Mouse (Mus musculus) cerebellum, adult 9-11 months (tissue): Measurements from ENCODE around the gene Atoh7.
A peak's percentile ranks its signal among the peaks of the same experiment; 100 is the strongest.
"Not testable (repeated sequence)": the region's sequence is repeated elsewhere in the genome, so short reads cannot be mapped to it uniquely, and the experiment has no call there.

Experiments used
- DNase-seq: peaks from one replicate; pipeline ENCODE4 v3.0.0; 2022

The Atoh7 gene

DNA sequence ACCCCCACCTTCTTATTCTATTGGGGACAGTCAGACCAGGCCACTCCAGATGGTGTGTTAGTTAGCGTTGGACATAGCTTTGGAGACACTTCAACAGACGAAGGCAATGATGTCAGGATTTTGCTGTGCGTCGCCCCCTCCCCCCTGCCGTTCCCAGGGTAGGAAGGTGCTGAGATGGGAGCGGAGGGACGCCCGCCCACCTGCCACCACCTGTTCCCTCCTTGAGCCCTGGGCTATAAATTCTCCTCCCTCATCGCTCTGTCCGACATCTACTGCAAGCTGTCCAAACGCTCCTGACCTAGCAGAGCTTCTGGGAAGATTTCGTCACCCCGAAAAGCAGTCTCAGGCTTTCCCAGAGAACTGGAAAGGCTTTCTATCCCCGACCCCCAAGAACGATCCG is at the start of gene Atoh7:
Gene Atoh7 (plus strand): TSS at position 131 of the 400 bp plus-strand sequence.
- DNase-seq, result peak; percentile 95

DNA sequence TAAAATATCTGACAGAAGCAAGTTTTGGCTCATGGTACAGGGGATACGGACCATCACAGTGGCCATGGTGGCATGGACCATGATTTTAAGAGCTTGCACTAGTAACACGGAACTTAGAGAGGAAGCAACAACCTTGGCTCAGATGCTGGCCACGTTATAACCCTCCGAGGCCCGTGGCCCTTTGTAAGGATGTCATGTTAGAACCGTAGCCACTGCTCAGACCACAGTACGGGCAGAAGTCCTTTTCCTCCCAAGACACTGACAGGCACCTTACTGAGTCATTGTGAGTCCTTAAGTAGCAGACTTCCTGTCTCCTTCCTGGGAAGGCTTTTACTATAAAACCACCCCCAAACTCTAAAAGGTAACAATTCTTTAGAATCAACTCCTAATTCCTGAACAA is 48.2 kb upstream of the Atoh7 start:
- no peak for DNase-seq

DNA sequence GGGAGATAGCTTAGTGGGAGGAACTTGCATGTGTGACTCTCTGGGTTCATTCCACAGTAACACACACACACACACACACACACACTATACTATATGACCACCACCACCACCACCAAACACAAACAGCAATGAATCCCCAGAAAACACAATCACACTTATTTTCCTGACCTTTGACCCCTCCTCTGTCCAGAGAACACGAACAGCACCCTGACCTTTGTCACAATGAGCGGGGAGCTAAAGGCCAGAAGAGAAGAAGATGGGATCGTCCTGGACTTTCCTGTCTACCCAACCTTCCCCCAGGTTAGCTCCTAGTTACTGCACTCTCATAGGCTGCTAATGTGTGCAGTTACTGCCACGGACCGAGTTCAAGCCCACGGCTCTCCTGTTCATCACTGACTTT is 47.4 kb upstream of the Atoh7 start:
- DNase-seq, result no peak

DNA sequence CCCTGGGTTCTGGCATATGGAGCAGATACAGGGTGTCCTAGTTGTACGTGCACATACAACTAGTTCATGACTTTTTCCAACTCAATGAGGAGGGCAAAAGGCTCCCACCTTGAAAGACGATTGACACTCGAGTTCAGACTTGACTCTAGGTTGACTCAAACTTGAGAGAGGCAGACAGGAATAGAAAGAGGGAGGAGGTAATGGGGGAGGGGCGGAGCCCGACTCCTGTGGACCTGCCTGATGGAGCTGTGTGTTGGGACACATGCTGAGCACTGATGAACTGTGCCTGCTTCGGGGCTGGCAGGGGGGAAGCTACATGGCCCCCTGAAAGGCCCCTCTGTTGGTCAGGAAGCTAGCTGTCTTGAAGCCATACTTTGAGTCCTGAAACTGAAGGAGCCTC is 46.4 kb upstream of the Atoh7 start:
- DNase-seq, result no peak

DNA sequence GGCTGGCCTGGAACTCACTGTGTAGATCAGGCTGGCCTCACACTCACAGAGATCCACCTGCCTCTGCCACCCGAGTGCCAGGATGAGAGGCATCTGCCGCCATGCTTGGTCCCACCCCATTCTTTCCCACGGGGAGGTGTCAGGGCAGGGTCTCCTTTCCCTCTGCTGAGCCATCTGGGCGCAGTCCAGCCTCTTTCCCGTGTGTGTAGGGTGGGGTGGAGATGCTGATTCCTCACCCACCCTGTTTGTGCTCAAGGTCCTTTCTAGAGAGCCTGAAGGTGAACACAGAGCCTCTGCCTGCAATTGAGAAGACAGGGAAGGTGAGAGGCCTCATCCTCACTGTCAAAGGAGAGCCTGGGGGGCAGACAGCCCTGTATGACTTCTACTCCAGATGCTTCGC is 45.4 kb upstream of the Atoh7 start:
- not testable (repeated sequence) for DNase-seq

DNA sequence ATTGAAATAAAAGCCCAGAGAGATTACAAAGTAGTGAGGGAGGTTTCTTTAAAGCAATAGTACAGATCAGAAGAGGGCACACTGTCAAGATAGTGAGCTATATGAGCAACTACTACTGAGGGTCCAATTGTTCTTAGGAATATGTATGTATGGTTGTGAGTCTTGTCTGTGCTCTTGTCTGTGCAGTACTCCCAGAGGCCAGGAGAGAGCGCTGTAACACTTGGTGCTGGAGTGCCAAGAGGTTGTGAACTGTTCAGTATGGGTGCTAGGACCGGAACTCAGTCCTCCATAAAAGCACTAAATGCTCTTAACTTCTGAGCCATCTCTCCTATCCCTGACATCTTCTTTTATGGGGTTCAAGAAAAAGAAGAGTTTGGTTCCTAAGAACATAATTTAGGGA is 44.9 kb upstream of the Atoh7 start:
- DNase-seq, result no peak

DNA sequence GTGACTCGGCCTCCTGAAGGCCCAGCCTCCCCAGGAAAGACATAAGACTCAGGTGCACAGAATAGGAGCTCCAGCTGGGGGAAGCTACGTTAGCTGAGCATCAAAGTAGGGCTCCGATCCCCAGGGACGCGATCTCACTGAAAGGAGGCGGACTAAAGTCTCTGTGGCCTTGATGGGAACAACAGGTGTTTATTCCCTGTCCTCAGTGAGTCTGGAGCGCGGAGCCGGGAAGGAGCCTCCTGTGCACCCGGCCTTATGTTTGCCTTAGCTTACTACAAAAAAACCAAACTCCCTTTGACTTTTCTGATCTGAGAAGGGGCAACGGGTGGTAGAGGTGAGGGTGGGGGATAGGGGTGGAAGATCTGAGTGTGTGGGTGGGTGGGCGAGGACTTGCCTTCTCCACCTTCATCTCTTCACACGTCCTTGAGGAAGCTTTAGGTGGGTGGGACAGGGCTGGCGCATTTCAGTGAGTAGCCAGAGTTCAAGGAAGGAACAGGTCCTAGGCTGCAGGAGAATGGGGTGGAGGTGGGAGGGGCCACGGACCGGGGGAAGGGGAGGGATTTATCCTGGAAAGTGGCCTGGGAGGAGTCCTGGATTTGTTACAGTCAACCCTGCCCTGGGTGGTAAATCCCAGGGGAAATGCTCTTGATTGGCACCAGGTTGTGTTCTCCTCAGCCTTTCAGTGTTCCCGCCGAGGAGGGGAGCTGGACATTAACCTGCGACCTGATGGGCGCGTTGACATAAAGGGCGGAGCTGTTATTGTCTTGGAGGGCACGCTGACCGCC is 42.3 kb upstream of the Atoh7 start:
- no peak for DNase-seq

DNA sequence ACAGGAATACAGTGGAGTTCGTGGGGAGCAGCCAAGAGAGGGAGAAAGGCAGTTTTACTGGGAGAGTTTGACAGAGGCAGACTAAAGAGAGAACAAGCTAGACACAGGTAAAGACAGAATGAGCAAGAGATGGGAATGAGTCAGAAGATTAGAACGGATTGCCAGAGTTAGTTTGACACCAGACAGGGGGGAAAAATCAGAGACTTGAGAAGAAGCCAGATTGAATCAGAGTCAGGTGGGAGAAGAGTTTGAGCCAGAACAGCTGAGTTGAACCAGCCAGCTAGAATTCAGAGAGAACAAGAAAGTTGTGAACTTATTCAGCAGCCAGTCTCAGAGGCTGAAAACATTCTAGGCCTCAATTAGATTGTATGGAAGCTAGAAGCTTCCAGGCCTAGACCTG is 39.6 kb upstream of the Atoh7 start, which contains the start of gene Pbld1:
Gene Pbld1 (plus strand): TSS at position 301 of the 400 bp plus-strand sequence.
- DNase-seq, result no peak

DNA sequence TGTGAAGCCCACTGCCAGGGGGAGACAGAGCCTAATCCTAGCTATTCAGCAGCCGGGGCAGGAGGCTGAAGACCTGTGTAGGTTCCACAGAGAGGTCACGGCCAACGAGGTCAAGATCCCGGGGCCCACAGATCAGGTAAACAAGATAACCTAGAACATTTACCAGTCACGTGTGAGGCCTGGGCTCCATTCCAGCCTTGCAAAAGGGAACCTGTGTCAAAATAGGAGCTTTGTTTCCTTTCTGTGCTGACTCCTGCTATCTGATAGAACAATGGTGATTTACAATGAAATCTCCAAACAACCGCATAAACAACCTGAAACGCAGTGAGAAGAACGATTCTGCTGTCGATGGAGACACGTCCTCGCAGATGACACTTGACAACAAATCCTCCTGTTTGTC is 39.0 kb upstream of the Atoh7 start:
- no peak for DNase-seq

DNA sequence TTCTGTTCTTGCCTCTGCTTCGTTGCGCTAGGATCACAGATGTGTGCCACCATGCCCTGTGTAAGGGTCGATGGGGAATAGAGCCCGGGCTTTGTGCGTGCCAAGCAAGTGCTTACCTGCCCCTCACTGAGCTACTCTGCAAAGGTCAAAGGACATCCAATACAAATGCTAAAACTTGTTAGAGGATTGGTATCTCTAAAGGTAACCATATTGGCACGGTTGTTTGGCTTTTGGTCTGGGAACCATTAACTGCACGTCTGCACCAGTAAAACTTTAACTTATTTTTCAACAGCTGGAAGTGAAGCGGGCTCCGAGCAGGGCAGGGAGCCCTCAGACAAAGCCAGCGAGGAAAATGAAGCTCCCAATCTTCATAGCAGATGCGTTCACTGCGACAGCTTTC is 38.2 kb upstream of the Atoh7 start:
- DNase-seq, result no peak

DNA sequence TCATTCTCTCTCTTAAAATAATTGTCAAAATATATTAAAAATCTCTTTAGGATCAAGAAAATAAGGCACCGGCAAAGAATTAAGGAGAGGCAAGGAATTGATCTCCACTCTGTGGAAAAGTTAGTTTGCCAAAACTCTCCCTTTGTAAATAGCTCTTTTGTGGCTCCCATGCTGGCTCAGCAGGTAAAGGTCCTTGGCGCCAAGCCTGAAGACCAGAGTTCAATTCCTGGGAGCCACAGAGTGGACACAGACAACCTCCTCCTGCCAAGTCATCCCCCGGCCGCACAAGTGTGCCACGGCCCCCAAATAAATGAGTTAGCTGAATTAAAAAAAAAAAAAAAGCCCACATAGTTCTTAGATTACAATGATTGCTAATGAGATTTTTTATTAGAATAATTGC is 36.8 kb upstream of the Atoh7 start:
- no peak for DNase-seq

DNA sequence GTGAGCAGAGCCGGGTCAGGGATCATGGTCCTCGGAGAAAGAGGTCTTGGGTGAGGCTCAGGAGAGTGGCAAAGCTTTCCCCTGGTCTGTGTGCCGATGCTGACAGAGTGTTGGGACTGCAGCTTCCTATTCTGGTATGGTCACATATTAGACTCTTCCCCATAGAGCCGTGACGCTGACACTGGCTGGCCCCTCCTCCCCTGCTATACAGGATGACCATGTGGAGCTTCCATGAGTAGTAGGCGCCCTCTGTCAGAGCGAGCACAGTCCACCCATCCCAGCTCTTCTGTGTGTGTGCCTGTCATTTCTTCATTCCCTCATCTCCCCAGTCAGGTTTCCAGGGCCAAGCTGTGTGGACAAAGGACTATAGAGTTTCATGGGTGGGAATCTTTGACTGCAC is 36.1 kb upstream of the Atoh7 start:
- DNase-seq, result no peak

DNA sequence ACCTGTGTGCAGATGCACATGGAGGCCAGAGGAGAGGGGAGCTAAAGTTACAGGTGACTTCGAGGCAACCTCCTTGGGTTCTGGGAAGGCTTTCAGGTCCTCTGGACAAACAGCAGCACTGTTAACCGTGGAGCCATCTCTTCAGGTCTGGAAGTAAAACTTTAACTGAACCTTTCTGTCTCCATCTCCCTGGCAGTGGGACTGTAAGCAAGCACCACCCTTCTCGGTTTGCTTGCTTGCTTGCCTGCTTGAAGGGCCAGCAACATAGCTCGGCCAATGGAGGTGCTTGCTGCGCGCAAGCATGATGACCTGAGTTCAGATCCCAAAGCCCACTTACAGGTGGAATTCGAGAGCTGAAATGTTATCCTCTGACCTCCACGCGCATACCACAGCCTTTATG is 34.9 kb upstream of the Atoh7 start:
- DNase-seq, result no peak

DNA sequence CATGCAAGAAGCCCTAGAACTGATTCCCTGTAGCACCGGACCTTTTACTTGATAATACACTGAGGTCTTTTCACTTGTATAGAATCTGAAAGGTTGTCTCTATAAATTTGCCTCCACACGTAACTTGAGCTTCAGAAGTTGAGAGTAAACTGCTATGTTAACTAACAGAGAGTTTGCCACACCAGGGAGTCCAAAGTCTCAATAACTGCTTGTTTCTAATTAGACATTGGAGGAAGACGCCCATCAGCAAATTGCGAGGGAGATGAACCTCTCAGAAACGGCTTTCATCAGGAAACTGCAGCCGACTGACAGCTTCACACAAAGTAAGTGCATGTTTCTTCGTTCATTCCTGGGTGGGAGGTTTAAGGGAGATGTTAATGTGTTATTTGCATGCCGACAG is 33.9 kb upstream of the Atoh7 start:
- no peak for DNase-seq

DNA sequence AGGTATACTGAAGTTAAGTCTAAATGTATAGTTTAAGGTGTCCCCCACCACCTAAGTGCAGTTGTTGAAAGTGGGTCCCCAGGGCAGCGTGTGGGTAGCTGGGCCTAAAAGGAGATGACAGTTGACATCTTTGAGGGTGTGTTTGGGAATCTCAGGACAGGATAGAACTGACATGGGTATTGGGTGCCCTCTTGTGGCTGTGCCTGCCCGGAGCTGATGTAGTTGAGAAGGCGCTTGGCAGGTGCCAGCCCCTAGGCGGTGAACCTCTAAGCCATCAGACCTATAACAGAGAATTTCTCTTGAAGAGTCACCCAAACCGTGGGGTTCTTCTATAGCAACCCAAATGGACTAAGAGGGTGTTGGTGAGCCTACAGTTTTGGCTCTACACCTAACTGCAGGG is 33.5 kb upstream of the Atoh7 start:
- DNase-seq, result peak; percentile 87

DNA sequence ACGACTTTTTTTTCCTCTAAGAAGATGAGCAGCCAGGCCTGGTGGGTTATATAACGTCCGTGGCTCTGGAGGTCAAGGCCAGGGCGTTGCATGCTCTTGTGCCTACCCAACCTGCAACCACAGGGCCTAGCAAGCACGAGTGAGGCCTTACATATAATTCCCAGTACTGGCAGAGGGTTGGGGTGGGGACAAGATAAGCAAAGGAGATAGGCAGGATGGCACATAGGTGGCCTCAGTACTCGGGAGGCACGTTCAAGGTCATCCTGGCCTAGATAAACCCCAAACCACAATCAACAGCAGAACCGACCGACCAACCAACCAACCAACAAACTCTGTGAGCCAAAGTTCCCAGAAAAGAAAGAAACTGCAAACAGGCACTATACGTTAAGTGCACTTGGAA is 13.1 kb upstream of the Atoh7 start:
- no peak for DNase-seq

DNA sequence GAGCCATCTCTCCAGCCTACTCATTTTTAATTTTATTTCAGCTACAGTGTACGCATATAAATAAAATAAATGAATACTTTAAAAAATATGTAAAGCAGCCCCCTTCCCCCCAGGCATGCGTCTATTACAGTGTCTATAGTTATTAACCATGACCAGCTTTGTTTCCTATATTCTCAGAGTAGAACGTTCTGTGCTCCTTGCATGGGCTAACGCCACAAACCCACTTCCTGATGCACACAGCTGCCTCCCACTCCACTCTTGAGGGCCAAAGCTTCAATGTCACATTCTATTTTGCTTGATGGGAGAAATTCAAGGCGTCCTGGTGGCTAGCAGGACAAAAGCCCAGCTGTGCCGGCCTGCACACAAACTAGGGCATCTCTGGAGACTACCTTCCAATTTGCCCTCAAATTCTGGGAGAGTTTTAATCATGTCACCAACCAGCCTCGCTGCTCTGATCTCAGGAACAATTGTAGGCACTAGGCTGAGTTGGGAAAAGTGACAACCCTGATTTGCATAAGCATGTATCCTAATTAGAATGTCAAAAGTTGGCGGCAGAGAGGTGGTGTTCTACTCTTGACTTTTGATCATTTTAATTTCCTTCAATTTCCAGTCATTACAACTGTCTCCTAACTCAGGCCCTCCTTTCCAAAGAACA is 10.2 kb upstream of the Atoh7 start:
- peak; percentile 31 for DNase-seq

DNA sequence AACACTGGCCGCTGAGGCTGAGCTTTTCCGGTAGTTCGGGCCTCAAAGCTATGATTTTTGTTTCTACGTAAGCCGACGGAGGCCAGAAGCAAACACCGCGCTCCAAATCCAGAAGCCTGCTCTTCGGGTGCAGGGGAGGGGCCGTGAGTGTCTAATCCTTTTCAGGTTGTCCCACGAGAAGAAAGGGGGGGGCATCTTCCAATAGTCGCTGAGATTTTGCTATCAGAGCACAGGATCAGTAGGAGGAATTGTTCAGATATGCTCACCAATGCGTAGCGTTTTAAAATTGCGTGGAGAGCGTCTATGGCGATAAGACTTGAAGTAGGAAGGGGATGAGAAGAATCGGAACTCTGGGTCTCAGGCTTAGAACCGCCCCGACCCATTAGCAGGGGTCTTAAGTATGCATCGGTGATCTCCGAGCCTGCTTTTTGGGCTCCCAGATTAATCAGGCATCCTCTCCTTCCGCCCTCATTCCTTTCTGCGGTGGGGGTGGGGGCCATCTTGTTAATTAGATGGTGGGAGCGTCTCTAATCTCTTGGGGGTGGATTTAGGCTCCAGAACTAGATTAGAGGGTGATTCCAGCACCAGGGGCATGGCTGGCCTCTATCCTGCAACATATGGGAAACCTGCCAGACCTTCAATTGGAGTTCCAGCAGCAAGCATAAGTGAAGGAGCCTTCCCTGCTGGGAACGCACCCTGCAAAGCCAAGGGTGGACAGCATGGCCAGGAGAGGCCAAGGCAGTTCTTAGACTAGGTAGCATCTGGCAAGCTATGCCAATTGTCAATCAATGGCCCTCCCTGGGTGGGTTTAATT is 9.5 kb upstream of the Atoh7 start:
- DNase-seq, result peak; percentile 72

DNA sequence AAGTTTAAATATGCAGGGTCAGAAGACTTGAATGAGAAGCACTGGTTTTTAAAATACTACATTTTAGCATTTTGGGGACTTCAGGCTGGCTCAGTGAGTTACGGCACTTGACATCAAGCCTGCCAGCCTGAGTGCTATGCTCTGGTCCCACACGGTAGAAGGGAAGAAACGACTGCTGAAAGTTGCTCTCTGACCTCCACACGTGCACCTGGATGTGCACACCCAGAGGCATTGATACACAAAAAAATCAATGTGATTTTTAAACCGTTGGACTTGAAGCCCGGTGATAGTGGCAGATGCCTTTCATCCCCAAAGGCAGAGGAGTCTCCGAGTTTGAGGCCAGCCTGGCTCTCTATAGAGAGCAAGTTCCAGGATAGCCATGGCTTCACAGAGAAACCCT is 7.5 kb upstream of the Atoh7 start:
- DNase-seq, result no peak

DNA sequence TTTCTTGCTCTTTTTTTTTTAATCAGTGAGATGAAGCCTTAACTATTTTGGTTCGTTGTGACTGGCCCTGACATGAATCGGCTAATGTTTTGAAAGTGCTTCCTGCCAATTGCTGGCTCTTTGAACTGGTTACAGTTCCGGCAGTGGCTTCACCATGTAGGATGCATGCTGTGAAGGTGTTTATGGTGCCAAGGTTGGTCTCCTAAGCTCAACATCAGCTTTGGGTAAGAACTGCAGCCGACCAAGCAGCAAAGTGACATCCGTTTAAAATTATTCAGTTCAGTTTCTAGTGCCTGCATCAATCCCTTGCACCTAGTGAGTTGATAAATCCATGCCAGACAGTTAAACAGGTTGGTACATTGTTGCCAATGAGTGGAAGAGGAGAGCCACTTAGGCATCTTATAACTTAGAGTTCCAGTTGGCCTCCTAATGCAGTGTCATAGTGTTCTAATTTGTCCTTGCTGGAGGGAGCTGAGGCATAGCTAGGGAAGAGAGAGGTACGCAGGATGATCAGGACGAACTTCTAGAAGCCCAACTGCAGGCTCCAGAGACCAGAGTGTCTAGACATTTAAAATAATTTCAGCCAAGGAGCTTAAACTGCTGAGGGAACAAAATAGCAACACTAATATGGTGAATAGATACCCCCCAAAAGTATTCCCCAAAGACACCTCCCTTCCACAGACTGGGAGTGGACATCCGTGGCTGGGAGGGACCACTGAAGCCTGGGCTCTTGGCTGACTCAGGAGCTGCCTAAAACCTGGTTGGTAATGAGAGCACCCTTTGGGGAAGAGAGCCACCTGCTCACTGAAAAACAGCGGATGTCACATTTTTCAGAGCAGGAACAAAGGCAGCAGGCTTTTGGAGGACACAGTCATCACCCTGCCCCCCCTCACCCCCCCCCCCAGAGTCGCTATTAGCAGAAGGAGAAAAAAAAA is 6.6 kb upstream of the Atoh7 start:
- peak; percentile 85 for DNase-seq

DNA sequence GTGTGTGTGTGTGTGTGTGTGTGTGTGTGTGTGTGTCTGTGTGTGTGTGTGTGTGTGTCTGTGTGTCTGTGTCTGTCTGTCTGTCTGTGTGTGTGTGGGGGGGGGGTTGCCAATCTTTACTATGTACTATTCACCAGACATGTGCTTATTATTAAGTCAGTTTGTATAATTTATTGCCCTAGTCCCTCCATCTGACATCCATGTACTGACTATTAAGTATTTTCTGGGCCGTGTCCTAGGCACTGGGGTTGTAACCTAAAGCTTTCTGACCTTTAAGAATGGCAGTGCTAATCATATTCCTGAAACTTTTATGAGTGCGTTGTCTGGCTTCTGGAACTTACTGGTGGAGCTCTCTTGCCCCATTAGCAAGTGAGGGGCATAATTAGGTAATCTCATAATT is 2.7 kb upstream of the Atoh7 start:
- no peak for DNase-seq

DNA sequence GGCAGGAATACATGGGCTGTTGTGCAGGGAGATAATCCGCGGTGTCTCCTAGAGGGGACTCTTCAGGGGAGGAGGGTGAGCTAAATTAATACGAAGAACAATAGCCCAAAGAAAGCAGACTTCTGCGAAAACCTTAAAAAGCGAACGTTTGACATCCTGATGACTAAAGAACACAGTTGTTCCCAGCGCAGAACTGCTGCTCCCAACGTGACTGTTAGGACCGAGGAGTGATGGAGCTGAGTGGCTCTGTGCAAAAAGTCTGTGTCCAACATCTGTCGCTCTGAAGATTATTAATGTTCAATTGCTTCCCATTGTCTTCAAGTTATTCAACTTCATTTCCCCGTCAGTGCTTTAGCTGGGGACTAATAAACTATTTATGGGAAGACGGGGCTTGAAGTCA is 1.3 kb upstream of the Atoh7 start:
- no peak for DNase-seq
